Mouse (Mus musculus): ENCODE measurements around the gene Fgf23.

The Fgf23 gene

DNA sequence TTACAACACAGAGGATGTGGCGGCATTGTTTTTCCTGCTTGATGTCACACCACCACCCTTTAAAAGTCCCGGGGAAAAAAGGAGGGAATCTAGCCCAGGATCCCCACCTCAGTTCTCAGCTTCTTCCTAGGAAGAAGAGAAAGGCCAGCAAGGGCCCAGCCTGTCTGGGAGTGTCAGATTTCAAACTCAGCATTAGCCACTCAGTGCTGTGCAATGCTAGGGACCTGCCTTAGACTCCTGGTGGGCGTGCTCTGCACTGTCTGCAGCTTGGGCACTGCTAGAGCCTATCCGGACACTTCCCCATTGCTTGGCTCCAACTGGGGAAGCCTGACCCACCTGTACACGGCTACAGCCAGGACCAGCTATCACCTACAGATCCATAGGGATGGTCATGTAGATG lies at the start of gene Fgf23:
TSS of gene Fgf23 (plus strand) at position 86 of the 400 bp plus-strand sequence.
- DNase-seq (ENCODE audit: low spot score), result no peak

DNA sequence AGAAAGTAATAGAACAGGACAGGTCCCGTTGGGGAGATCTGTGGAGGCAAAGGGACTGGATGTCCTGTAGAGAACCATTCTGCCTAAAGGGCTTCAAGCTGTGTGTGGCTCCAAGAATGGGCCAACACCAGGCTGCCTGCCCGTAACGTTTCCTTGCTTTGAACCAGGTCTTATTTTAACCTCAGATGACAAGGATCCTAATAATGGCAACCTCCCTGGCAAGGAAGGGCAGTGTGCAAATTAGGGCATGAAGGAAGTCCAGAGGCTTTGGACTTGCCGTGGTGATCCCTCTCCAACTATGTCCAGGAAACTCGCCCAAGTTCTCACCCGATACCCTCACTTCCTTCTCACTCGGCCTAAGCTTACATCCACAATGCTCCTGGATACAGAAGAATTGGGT lies 47.9 kb upstream of the Fgf23 start:
- no peak for DNase-seq (ENCODE audit: low spot score)

DNA sequence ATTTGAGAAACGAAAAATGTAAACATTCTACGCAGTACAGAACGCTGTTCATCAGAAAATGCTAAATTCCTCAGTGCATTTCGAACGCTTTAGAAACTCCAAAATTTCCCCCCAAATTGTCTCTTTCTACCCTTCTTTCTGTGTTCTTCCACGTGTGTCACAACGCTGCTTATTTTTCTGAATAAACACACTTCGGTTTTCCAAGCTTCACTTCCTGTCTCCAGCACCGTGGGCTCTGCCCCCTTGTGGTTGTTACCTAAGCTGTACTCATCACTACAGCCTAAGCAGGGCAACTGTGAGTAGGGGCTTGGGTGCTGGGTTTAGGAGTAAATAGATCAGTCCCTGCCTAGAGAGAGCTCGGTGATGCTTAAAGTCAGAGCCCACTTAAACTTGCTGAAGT lies 37.9 kb upstream of the Fgf23 start:
- DNase-seq (ENCODE audit: low spot score), result peak; percentile 18

DNA sequence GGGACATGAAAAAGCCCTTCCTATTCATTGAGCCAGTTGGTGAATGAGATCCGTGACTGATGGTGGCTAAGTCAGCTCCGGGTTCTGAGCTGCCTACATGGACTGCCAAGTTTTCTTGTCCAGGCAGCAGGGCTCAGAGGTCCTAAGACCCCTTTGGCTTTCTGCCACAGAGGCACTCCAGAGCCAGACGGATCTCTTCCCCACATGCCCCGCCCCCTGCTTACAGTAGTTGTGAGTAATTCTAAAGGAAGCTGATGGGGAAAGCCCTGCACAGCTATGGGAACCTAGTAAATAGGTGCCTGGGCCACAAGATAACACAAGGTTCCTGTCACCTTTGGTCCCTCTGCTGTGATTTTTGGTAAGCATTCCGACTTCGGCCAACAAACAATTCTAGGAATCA lies 27.8 kb upstream of the Fgf23 start:
- DNase-seq (ENCODE audit: low spot score), result no peak

DNA sequence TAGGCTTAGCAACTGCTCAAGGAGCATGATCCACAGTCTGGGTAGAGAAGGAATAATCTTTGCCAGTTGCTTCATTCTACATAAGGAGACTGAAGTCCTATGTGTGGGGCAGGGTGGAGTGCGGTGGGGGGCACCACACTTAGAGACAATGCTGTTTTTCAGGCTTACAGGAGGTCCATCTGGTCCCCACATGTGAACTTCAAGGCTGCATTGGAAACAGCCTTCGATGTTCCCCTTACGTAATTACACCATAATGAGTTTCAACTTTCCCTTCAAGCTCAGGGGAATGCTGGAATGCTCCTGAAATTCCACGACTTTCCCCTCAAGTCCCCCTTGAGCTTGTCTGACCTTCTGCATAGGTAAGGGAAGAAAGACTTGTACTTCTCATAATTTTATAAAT lies 21.9 kb upstream of the Fgf23 start:
- no peak for DNase-seq (ENCODE audit: low spot score)

DNA sequence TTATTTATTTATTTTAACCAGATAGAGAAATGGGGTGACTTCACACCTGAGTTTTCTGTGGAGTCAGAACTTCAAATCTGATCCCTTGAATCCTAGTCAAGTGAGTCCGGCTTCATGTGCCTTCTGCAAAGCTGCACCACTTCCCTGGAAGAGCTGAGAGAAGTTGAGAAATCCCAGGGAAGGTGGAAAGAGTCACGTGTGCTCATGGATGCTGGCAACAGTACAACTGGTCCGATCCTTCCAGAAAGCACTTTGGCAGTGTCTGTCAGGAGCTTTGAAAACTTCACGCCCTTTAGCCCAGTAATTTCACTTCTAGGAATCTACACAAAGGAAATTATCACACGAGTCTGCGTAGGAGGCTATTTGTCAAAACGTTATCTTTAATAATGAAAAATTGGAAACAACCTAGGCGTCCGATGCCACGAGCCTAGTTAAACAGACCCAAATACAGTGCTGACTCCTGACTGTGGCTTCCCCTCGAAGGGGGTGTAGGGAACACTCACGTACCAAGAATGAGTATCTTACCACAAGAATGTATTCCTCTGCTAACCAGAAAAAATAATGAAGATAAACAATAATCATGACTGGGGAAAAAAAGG lies 15.6 kb upstream of the Fgf23 start:
- DNase-seq (ENCODE audit: low spot score), result no peak

DNA sequence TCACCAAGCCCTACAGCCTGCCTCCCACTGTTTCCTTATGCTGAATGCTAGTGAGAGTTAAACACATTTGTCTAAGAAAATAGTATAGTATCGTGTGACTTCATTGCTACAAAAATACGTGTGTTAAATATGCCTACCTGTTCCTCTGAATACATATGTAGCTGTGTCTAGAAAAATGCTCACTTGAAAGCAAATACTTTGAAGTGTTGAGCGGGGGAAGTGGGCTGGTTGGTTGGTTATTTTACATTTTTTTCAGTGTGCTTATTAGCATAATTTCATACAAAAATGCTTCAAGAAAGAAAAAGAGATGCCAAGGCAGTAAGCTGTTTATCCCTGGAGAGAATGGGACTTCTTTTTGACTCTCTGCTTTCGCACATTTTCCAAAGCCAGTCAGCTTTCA lies 12.7 kb upstream of the Fgf23 start:
- no peak for DNase-seq (ENCODE audit: low spot score)

DNA sequence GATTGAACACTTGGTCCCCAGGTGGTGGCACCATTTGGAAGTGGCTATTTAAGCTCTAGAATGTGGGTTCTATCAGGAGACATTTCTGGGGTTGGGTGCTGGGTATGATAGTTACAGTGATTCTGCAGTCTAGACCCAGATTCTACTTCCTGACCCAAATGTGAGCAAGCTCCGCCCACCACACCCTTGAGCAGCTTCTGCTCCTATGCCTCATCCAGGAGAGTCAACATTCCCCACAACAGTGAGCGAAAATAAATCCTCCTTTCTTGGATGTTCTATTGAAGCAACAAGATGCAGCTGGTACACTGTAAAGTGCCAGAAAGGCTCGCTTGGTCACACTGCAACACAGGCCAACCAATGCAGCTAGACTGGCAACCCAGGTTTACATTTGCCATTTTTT lies 8.8 kb upstream of the Fgf23 start:
- no peak for DNase-seq (ENCODE audit: low spot score)

DNA sequence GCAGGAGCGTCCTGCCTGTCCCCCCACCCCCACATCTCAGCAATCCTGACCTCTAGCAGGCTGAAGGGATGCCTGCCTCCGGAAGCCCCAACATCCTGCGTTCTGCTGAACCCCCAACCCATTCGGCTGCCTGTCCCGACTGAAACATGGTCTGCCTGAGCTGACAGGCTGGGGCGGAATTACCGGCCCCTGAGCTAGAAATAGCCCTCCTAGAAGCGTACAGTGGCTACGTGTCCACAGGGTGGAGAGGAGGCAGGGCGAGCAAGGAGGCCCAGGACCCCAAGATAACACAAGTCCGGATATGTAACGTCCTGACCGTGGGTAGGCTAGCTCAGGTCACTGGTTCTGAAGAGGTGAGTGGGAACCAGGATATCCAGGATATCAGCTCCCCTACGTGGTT lies 7.9 kb upstream of the Fgf23 start:
- DNase-seq (ENCODE audit: low spot score), result no peak

DNA sequence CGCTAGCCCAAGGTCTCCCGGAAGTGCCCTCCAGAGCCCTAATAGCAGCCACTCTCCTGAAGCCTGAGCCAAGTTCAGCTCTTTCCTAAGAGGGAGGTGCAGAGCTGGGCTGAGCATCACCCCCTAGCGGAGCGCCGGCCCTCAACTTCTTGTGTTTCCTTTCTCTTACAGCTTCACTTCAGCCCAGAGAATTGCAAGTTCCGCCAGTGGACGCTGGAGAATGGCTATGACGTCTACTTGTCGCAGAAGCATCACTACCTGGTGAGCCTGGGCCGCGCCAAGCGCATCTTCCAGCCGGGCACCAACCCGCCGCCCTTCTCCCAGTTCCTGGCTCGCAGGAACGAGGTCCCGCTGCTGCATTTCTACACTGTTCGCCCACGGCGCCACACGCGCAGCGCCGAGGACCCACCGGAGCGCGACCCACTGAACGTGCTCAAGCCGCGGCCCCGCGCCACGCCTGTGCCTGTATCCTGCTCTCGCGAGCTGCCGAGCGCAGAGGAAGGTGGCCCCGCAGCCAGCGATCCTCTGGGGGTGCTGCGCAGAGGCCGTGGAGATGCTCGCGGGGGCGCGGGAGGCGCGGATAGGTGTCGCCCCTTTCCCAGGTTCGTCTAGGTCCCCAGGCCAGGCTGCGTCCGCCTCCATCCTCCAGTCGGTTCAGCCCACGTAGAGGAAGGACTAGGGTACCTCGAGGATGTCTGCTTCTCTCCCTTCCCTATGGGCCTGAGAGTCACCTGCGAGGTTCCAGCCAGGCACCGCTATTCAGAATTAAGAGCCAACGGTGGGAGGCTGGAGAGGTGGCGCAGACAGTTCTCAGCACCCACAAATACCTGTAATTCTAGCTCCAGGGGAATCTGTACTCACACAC lies 7.4 kb downstream of the Fgf23 start:
- DNase-seq (ENCODE audit: low spot score), result no peak

DNA sequence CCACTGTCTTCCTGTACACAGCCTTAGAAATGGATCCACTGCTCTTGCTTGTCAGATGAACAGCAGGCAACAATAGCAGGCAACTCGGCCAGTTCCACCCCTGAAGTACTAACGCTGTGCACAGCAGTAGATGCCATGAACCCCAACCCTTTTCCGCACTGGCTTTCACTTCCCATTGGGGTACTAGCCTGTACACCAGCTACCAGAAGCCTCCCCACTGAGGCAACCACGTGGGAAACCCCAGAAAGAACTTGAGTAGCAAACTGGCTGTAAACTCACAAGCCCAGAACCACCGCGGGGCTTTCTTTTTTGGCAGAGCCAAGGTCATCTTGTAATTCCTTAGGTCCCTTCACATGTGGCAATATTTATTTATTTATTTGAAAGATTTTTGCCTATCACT lies 9.1 kb downstream of the Fgf23 start:
- no peak for DNase-seq (ENCODE audit: low spot score)

DNA sequence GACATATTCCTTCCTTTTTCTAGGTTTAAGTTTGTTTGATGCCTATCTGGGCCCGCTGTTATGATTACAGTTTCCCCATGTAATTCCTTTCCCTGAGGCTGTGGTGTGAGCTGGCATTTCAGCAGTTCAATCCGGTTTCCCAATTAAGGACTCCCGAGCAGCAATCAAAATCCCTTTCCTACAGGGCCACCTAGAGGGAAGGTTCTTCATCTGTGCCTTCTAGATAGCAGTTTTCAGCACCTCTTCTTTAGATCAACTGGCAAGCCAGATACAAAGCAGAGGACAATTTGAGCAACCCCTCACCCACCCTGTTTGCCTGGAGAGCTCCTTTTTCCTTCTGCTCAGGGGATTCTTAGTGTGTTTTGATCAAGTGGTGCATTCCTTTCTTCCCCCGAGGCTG lies 14.0 kb downstream of the Fgf23 start:
- DNase-seq (ENCODE audit: low spot score), result peak; percentile 32

DNA sequence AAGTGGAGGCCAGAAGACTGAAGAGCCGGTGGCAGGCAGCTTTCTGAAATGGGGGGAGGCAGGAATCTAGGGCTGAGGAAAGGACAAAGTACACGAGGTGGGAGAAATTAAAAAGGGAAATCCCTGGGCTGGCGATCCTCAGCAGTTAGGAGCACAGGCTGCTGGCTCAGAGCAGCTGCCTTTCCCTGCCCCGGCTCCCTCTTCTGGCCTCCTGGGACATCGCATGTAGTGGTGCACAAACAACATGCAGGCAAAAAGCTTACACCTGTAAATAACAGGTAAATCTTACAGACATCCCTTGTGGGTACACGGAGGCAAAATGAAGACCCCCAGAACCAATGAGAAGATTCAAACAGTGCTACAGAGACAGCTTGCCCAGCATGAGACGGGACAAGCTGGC lies 21.9 kb downstream of the Fgf23 start:
- DNase-seq (ENCODE audit: low spot score), result no peak

DNA sequence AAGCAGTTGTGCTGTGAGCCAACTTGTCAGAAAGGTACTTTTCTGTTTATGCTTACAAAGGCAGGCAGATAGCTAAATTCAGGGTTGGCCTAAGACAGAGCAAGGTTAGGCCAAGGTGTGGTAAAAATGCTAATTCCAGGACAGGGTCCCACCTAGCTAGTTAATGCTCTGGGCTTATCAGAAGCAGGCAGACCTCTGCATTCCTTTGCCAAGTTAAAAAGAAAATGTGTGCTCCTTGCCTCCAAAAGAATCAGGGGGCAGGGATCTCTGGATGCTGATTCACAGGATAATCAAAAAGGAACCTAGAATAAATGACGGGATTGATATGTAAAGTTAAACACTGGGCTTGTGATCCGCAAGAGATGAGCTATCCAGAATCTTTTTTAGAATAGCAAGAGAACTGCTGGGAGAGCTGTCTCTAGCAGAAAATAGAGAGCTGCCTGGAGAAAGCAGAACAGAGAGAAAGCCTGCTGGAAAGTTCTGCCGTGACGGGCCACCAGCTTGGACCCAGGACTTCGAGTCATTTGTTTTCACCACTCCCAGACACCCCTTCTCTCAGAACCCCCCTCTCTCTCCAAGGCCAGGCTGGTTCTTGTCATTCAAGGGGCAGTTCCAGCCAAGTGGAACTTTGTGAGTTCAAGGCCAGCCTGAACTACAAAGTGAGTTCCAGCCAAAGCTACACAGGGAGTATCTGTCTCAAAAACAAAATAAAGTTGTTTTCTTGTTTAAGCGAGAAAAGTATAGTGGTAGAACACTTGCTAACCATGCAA lies 31.0 kb downstream of the Fgf23 start:
- DNase-seq (ENCODE audit: low spot score), result no peak

DNA sequence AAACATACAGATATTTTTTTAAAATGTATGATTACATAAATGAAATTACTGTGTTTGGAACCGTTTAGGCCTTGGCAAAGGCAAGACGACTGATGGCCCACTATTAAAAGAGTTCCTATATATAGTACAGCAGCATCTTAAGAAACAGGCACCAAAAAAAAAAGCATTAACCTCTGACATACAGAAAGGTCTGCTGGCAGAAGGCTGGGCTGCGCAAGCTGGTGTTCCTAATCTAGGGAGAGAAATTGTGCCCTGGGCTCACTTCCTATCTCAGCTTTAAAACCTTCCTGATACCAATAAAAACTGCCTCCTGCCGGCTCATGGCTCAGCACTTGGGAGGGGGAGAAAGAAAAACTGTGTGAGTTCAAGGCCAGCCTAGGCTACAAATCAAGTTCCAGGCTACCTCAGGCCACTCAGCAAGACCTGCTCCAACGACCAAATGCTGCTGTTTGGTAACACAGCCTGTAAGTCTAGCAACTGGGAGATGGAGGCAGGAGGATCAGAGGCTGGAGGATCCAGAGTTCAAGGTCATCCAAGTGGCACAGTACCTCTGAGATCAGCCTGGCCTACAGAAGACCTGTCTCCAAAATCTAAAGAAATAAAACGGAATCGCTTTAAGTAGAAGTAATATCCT lies 31.8 kb downstream of the Fgf23 start:
- no peak for DNase-seq (ENCODE audit: low spot score)

DNA sequence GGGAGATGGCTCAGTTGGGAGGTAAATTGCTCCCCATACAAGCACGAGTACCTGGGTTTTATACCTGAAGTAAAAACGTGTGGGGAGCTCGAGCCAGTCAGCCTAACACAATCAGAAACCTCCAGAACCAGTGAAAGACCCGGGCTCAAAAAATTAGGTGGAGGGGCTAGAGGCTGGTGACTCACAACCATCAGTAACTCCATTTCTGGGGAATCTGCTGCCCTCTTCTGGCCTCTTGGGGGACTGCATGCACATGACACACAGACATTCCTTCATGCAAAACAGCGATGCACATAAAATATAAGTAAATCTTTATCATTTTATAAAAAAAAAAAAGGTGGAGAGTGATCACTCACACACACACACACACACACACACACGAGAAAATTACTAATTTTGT lies 32.4 kb downstream of the Fgf23 start:
- DNase-seq (ENCODE audit: low spot score), result no peak

DNA sequence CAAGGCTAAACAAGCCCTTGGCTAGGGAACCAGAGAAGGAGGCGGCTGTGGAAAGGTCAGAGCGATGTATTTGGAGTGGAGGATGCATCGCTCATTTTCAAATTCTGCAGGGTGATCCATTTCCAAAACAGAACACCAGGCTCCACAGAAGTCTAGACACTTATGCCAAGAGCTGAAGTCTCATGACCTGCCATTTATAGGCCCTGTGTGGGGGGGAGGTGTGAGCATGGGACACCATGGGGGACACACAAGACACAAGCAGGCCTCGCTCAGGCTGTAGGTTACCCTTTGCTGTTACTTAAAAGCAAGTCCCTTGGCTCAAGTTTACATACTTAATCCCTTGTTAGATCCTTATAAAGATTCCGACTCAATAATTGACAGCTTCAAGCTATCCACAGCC lies 33.5 kb downstream of the Fgf23 start:
- DNase-seq (ENCODE audit: low spot score), result no peak

DNA sequence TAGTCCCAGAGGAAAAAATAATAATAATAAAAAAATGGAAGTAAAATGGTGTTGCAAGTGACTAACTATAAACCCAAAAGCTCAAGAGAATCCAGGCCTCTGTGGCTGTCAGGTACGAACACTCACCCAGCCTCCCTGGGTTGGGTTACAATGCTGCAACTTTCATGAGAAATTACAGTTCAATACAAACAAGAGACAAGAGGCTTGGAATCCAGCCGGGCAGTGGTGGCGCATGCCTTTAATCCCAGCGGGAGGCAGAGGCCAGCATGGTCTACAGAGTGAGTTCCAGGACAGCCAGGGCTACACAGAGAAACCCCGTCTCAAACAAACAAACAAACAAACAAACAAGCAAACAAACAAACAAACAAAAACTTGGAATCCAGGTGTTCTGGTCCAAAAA lies 34.0 kb downstream of the Fgf23 start:
- no peak for DNase-seq (ENCODE audit: low spot score)

DNA sequence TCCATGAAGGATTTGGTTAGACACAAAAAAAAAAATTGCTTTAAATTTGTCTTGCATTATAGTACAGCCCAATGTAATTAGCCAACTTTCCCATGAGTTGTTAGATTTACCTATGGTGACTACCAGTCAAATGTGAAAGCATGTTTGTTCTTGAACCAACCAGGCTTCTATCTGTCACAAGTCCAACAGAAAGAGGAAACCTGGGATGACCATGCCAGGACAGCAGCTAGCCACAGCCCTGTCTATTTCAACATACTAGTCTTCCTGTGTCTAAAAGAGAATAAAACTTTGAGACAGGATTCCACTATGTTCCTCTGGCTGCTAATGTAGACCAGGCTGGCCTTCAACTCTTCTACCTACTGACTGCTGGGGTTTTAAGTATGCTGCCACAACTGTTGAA lies 34.7 kb downstream of the Fgf23 start:
- no peak for DNase-seq (ENCODE audit: low spot score)

DNA sequence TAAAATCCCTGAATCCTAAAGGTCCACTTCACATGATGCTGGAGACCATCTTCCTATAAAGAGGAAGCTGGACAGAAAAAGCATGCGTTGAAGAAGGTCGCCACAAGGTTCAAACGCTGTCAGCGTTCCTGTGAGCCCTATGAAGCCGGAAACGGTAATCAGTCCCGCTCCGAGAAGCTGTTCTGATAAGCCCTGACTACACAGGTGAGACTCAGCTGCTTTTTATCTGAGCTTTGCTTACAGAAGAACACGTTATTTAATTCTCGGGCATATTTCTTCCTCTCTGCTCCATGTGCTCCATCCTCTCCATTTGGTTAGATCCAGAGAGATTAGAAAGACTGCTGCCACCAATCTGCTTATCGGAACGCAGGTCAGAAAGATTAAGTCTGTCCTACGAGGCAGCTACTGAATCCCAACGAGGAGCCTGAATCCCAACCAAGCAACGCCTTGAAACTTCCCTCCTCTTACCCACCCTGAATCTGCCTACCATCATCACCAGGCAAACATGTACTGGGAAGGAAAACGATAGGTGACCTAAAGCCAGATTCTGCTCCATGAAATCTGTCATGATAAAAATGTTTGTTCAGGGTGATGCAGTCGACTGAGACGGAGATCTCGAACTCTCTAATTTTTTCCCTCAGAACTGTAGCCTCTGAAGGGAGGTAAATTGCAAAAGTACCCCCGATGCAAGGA lies 35.8 kb downstream of the Fgf23 start:
- DNase-seq (ENCODE audit: low spot score), result no peak

DNA sequence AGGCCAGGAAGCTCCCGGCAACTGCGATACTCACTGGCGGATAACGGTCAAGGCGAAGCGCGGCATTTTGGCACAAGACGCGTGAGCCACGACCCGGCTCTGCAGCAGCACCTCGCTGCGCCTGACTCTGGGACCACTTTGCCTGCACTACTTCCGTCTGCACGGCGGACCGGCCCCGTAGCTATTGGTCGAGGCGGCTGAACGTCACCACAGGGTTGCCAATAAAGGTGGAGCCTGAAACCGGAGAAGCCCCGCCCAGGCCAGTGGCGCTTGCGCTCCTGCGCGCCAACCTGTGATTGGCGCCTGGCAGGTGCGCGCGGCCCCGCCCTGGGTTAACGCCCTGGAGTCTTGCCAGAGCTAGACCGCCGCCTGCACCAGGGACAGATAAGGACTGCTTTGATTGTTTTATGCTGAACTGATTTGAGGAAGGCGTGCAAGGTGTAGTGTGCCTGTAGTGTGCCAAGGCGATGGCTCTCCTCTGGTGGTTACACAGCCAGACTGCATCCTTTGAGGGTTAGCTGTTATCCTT lies 36.8 kb downstream of the Fgf23 start, which contains the start of gene Tigar:
TSS of gene Tigar (minus strand) at position 156 of the 529 bp plus-strand sequence.
- peak; percentile 83 for DNase-seq (ENCODE audit: low spot score)
